Mouse (Mus musculus): ENCODE data around the gene Grk1. TPM values are rescaled to one million over a fixed set of nuclear protein-coding genes. Genes with fewer than 3 reads are reported as not detected.

Grk1 gene
- not detected in 2 replicates for total RNA-seq (2012; rRNA removed)
- total RNA-seq (2014; rRNA removed) = not detected in 2 replicates
- polyA plus RNA-seq (2012; ENCODE audit: insufficient read length, low read depth) = not detected in 2 replicates

GRCm38 (mm10) chr8:13404666-13405131, at the start of gene Grk1:
Gene Grk1, plus strand, starts transcription at chr8:13405081.
- no peak within 1 kb of the TSS for H3K4me3 ChIP-seq (replicated peaks in 1 of 3; ENCODE audit: low read depth in 2 of 3, low read length in 2 of 3, poor library complexity in 1 of 3)
- dilution Hi-C loops (cut with MboI; ENCODE audit: extremely low pct_ligation_motif_present, extremely low pct_unique_long_range_greater_than_20kb, low sequenced_read_pairs) = no loop called here

GRCm38 (mm10) chr8:13356221-13356620, 48.7 kb upstream of the Grk1 start:
- dilution Hi-C loops (cut with MboI; ENCODE audit: extremely low pct_ligation_motif_present, extremely low pct_unique_long_range_greater_than_20kb, low sequenced_read_pairs) (no loop called here), in situ Hi-C loops (cut with MboI; ENCODE audit: low pct_ligation_motif_present, low pct_unique_long_range_greater_than_20kb, low sequenced_read_pairs) (no loop called here)
- Histone ChIP-seq H3K79me2 (replicated peaks; ENCODE audit: control insufficient read depth, extremely low read depth, insufficient read depth, poor library complexity, severe bottlenecking) (peaks cover 75% of the 10 kb centered on the region), H3K36me3 (replicated peaks in 1 of 2; ENCODE audit: control insufficient read depth in 1 of 2, insufficient read depth in 1 of 2, low read length in 1 of 2) (peaks cover 95 to 99% of the 10 kb centered on the region in 2 experiments), H3K4me3 (replicated peaks in 1 of 3; ENCODE audit: low read depth in 2 of 3, low read length in 2 of 3, poor library complexity in 1 of 3) (no peak overlapping the region), H3K27me3 (replicated peaks) (no peaks in the 10 kb centered on the region), H3K27ac (ENCODE audit: insufficient read depth, low read depth) (no peak overlapping the region), H3K4me2 (ENCODE audit: insufficient read depth, low read depth, poor library complexity, severe bottlenecking) (no peak overlapping the region), H3K9ac (ENCODE audit: insufficient read depth, low read depth) (no peak overlapping the region), H3K4me1 (ENCODE audit: control insufficient read depth in 1 of 2, insufficient read depth in 2 of 2) (peaks cover 12 to 31% of the 10 kb centered on the region in 2 experiments), H3K9me3 (replicated peaks; ENCODE audit: low read length) (peaks cover 7% of the 10 kb centered on the region)
- no peak for DNase-seq (ENCODE audit: extremely low read depth)
- TF ChIP-seq RAD21 (IDR thresholded peaks at IDR 0.05; ENCODE audit: low read depth, low read length) = no peak
- no peak for TF ChIP-seq TCF12 (IDR thresholded peaks at IDR 0.05; ENCODE audit: low read depth, low read length)
- no peak for TF ChIP-seq ZKSCAN1 (IDR thresholded peaks at IDR 0.05; ENCODE audit: borderline replicate concordance, low read depth, low read length)
- TF ChIP-seq ETS1 (conservative IDR thresholded peaks at IDR 0.05; ENCODE audit: low read depth, low read length) = no peak
- TF ChIP-seq POLR2AphosphoS2 (IDR thresholded peaks at IDR 0.05; ENCODE audit: low read depth, low read length) = no peak
- TF ChIP-seq SIN3A (IDR thresholded peaks at IDR 0.05; ENCODE audit: low read length) = no peak
- TF ChIP-seq KAT2A (IDR thresholded peaks at IDR 0.05; ENCODE audit: insufficient replicate concordance, low read length) = no peak
- no peak for TF ChIP-seq E2F4 (IDR thresholded peaks at IDR 0.05; ENCODE audit: insufficient replicate concordance, low read depth, low read length)
- TF ChIP-seq NELFE (IDR thresholded peaks at IDR 0.05; ENCODE audit: low read depth, low read length) = no peak
- no peak for TF ChIP-seq HCFC1 (IDR thresholded peaks at IDR 0.05; ENCODE audit: low read depth, low read length)
- TF ChIP-seq PAX5 (IDR thresholded peaks at IDR 0.05; ENCODE audit: low read length) = no peak

More at GRCm38 (mm10) chr8:13404666-13405131, at the start of gene Grk1:
- Histone ChIP-seq H3K79me2 (replicated peaks; ENCODE audit: control insufficient read depth, extremely low read depth, insufficient read depth, poor library complexity, severe bottlenecking) (no peaks in the 10 kb centered on the region), H3K27ac (ENCODE audit: insufficient read depth, low read depth) (no peak within 1 kb of the TSS), H3K9ac (ENCODE audit: insufficient read depth, low read depth) (no peak within 1 kb of the TSS), H3K4me2 (ENCODE audit: insufficient read depth, low read depth, poor library complexity, severe bottlenecking) (no peak within 1 kb of the TSS), H3K9me3 (replicated peaks; ENCODE audit: low read length) (no peaks in the 10 kb centered on the region), H3K4me1 (ENCODE audit: control insufficient read depth in 1 of 2, insufficient read depth in 2 of 2) (no peaks in the 10 kb centered on the region), H3K36me3 (replicated peaks in 1 of 2; ENCODE audit: control insufficient read depth in 1 of 2, insufficient read depth in 1 of 2, low read length in 1 of 2) (no peaks in the 10 kb centered on the region), H3K27me3 (replicated peaks) (peaks cover 35% of the 10 kb centered on the region)
- DNase-seq (ENCODE audit: extremely low read depth) = no peak
- TF ChIP-seq KAT2A (IDR thresholded peaks at IDR 0.05; ENCODE audit: insufficient replicate concordance, low read length) (no peak), POLR2A (IDR thresholded peaks at IDR 0.05; ENCODE audit: low read depth, low read length) (no peak), ZC3H11A (IDR thresholded peaks at IDR 0.05; ENCODE audit: low read depth, low read length) (no peak), CHD1 (IDR thresholded peaks at IDR 0.05; ENCODE audit: low read depth, low read length) (no peak), UBTF (IDR thresholded peaks at IDR 0.05; ENCODE audit: low read depth, low read length) (no peak), MYC (IDR thresholded peaks at IDR 0.05; ENCODE audit: low read depth, low read length) (no peak), RAD21 (IDR thresholded peaks at IDR 0.05; ENCODE audit: low read depth, low read length) (no peak), MAFK (IDR thresholded peaks at IDR 0.05; ENCODE audit: insufficient replicate concordance, low read length) (no peak), MXI1 (IDR thresholded peaks at IDR 0.05; ENCODE audit: low read depth, low read length) (no peak), USF1 (IDR thresholded peaks at IDR 0.05; ENCODE audit: low read depth, low read length) (no peak), TCF12 (IDR thresholded peaks at IDR 0.05; ENCODE audit: low read depth, low read length) (no peak)
- in situ Hi-C loops (cut with MboI; ENCODE audit: low pct_ligation_motif_present, low pct_unique_long_range_greater_than_20kb, low sequenced_read_pairs) = no loop called here
